Mouse (Mus musculus) neural tube, embryonic 13.5 days (tissue): ENCODE data around the gene Mxd3. TPM values are rescaled to one million over a fixed set of nuclear protein-coding genes. Genes with fewer than 3 reads are reported as not detected.

ENCODE experiments used
- ATAC-seq: fragments of 200-750 bp; cut with Nextera tagmentation; 2 replicates; pipeline ENCODE4 v1.8.0; 2017; ENCODE audit warnings: low read depth, mild to moderate bottlenecking, moderate TSS enrichment, moderate library complexity
- H3K27ac ChIP-seq: fragments of 300-500 bp; sonication (generic); replicated peaks from 2 replicates; pipeline ENCODE4 v1.5.1; 2015; ENCODE audit warnings: moderate library complexity, mild to moderate bottlenecking, inconsistent platforms
- H3K27me3 ChIP-seq: fragments of 300-500 bp; sonication (generic); 2 replicates; pipeline ENCODE4 v1.6.1; 2015; ENCODE audit warnings: mild to moderate bottlenecking, inconsistent platforms
- H3K36me3 ChIP-seq: fragments of 300-500 bp; sonication (generic); 2 replicates; pipeline ENCODE4 v1.6.1; 2015; ENCODE audit warnings: mild to moderate bottlenecking, inconsistent platforms
- H3K4me1 ChIP-seq: fragments of 300-500 bp; sonication (generic); replicated peaks from 2 replicates; pipeline ENCODE4 v1.6.1; 2015; ENCODE audit warnings: inconsistent platforms
- H3K4me2 ChIP-seq: fragments of 300-500 bp; sonication (generic); 2 replicates; pipeline ENCODE4 v1.6.1; 2015; ENCODE audit warnings: inconsistent platforms, mild to moderate bottlenecking, moderate library complexity
- H3K4me3 ChIP-seq: fragments of 300-500 bp; sonication (generic); 2 replicates; pipeline ENCODE4 v1.5.1; 2015; ENCODE audit warnings: mild to moderate bottlenecking, inconsistent platforms
- H3K9ac ChIP-seq: fragments of 300-500 bp; sonication (generic); 2 replicates; pipeline ENCODE4 v1.6.1; 2015; ENCODE audit warnings: moderate library complexity, mild to moderate bottlenecking, inconsistent platforms
- H3K9me3 ChIP-seq: fragments of 300-500 bp; sonication (generic); 2 replicates; pipeline ENCODE4 v1.6.1; 2016; ENCODE audit warnings: inconsistent platforms
- WGBS: fragments of 180-500 bp; shearing (Covaris S2); methylation state at CpG from one replicate; pipeline ENCODE4 v1.1.7; 2015; 5-methylcytosine and 5-hydroxymethylcytosine counted together
- polyA plus RNA-seq: library from polyadenylated mRNA; unstranded; fragments of >200 nt; fragmentation: Nextera tagmentation; extraction: Ambion mirVana; gene quantifications from 2 replicates; pipeline ENCODE4 v1.2.1, GENCODE M21; 2015

Mxd3 gene
- polyA plus RNA-seq, 1 experiment from 2014 or later: 9.7 TPM

- H3K4me2 ChIP-seq: no peak overlapping the region
Observed at GRCm38 (mm10) chr13:55312028-55312630, 17.5 kb downstream of the Mxd3 start.

DNA sequence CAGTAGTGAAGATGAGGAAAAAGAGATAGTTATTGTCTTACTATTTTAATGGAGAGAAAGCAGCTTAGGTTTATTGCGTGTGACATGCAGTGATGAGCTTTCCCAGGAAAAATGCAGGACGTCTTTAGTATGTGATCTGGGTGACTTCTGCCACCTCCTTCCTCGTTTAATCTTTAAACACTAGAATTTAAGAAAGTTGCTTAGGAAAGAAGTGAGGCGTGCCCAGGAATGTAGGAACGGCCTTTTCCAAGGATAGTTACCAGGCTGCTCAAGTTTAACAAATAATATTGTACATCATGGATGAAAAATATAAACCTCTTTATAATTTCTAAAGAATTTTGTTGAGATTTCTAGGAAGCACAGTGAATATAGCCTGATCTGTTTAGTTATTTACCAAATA lies 28.7 kb downstream of the Mxd3 start:
- Histone ChIP-seq H3K9ac (no peak overlapping the region), H3K4me1 (no peaks in the 10 kb centered on the region), H3K36me3 (peaks cover 92% of the 10 kb centered on the region), H3K27ac (no peak overlapping the region), H3K9me3 (no peaks in the 10 kb centered on the region), H3K4me2 (no peak overlapping the region), H3K27me3 (no peaks in the 10 kb centered on the region), H3K4me3 (no peak overlapping the region)
- 92% methylated on average over 5 of the region's 5 CpGs for WGBS
- ATAC-seq: no peak

More at GRCm38 (mm10) chr13:55312028-55312630, 17.5 kb downstream of the Mxd3 start:
- Histone ChIP-seq H3K9me3 (no peaks in the 10 kb centered on the region), H3K4me1 (no peaks in the 10 kb centered on the region), H3K4me3 (no peak overlapping the region), H3K9ac (no peak overlapping the region), H3K27ac (no peak overlapping the region), H3K27me3 (no peaks in the 10 kb centered on the region), H3K36me3 (peaks cover 87% of the 10 kb centered on the region)
- 93% methylated on average over 8 of the region's 8 CpGs for WGBS
- ATAC-seq: no peak

GRCm38 (mm10) chr13:55296760-55297159 lies 32.9 kb downstream of the Mxd3 start:
- Histone ChIP-seq H3K27ac (no peak overlapping the region), H3K9me3 (no peaks in the 10 kb centered on the region), H3K9ac (no peak overlapping the region), H3K4me2 (no peak overlapping the region), H3K27me3 (no peaks in the 10 kb centered on the region), H3K4me3 (no peak overlapping the region), H3K36me3 (peaks cover 92% of the 10 kb centered on the region), H3K4me1 (no peaks in the 10 kb centered on the region)
- 89% methylated on average over 1 of the region's 1 CpGs for WGBS
- no peak for ATAC-seq

- H3K4me1 ChIP-seq: no peaks in the 10 kb centered on the region
- H3K27ac ChIP-seq: no peak overlapping the region
- H3K4me3 ChIP-seq: no peak overlapping the region
- no peaks in the 10 kb centered on the region for H3K27me3 ChIP-seq
- no peaks in the 10 kb centered on the region for H3K9me3 ChIP-seq
- H3K4me2 ChIP-seq: no peak overlapping the region
- peaks cover 74% of the 10 kb centered on the region for H3K36me3 ChIP-seq
- no peak overlapping the region for H3K9ac ChIP-seq
- 91% methylated on average over 3 of the region's 3 CpGs for whole genome bisulfite sequencing
- ATAC-seq: no peak
Observed at GRCm38 (mm10) chr13:55288854-55289253, 40.8 kb downstream of the Mxd3 start.

DNA sequence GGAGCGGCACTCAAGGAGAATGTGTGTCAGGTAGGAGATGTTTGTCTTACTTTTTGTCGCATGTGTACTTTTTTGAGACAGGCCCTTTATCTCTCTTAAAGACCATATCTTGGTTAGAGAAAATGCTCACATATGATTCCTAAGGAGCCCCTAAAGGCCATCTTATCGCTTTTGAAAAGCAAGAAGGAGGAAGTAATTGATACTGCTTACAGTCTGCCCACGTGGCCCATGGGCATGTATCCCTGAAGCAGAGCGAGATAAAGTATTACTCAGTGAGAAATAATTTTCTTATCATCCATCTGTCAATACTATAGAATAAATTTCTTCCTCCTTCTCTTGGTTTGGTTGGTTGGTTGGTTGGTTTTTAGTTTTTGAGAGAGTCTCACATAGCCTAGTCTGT lies 52.0 kb downstream of the Mxd3 start:
- H3K4me2 ChIP-seq: no peak overlapping the region
- ATAC-seq: no peak
- H3K9ac ChIP-seq: no peak overlapping the region
- H3K9me3 ChIP-seq: no peaks in the 10 kb centered on the region
- H3K27ac ChIP-seq: no peak overlapping the region
- H3K4me1 ChIP-seq: no peaks in the 10 kb centered on the region
- H3K36me3 ChIP-seq: peaks cover 59% of the 10 kb centered on the region
- WGBS: 93% methylated on average over 5 of the region's 5 CpGs
- no peaks in the 10 kb centered on the region for H3K27me3 ChIP-seq
- H3K4me3 ChIP-seq: no peak overlapping the region

GRCm38 (mm10) chr13:55277203-55277602 lies 52.4 kb downstream of the Mxd3 start:
- H3K9me3 ChIP-seq: no peaks in the 10 kb centered on the region
- 81% methylated on average over 5 of the region's 5 CpGs for WGBS
- no peak overlapping the region for H3K4me3 ChIP-seq
- no peak overlapping the region for H3K27ac ChIP-seq
- no peak for ATAC-seq
- no peak overlapping the region for H3K4me2 ChIP-seq
- H3K4me1 ChIP-seq: no peaks in the 10 kb centered on the region
- no peak overlapping the region for H3K9ac ChIP-seq
- H3K27me3 ChIP-seq: no peaks in the 10 kb centered on the region
- H3K36me3 ChIP-seq: peaks cover 58% of the 10 kb centered on the region

Other genes starting within 250 kb of the Mxd3 start
- gene Uimc1, start 229.5 kb downstream of the Mxd3 start, polyA plus RNA-seq: 17.1 and 19.8 TPM in 2 replicates
- gene Zfp346, start 224.5 kb downstream of the Mxd3 start, polyA plus RNA-seq: 23.5 and 25.3 TPM in 2 replicates
- gene Gm17617, start 196.3 kb downstream of the Mxd3 start, polyA plus RNA-seq: not detected in 2 replicates
- 1.1 and 1.9 TPM in 2 replicates for gene Fgfr4, start 177.2 kb downstream of the Mxd3 start, polyA plus RNA-seq
- 58.1 and 62.2 TPM in 2 replicates for gene Nsd1, start 120.0 kb downstream of the Mxd3 start, polyA plus RNA-seq
- gene Prelid1, start 9.3 kb downstream of the Mxd3 start, polyA plus RNA-seq: 288 and 299 TPM in 2 replicates
- 89.1 and 97.9 TPM in 2 replicates for gene Rab24, start 7.9 kb downstream of the Mxd3 start, polyA plus RNA-seq
- gene Lman2, start 33.0 kb upstream of the Mxd3 start, polyA plus RNA-seq: 56.6 and 59.4 TPM in 2 replicates
- gene Rgs14, start 39.9 kb upstream of the Mxd3 start, polyA plus RNA-seq: 0.13 and 0.87 TPM in 2 replicates
- not detected in 2 replicates for gene Slc34a1, start 68.4 kb upstream of the Mxd3 start, polyA plus RNA-seq
- gene Pfn3, start 85.4 kb upstream of the Mxd3 start, polyA plus RNA-seq: 0.83 TPM in 1 of 2 replicates, not detected in the other
- 0.25 TPM in 1 of 2 replicates, not detected in the other for gene F12, start 97.0 kb upstream of the Mxd3 start, polyA plus RNA-seq
- 35.7 and 38.5 TPM in 2 replicates for gene Grk6, start 115.2 kb upstream of the Mxd3 start, polyA plus RNA-seq
- gene Prr7, start 134.4 kb upstream of the Mxd3 start, polyA plus RNA-seq: 2.5 and 3.1 TPM in 2 replicates
- 574 and 615 TPM in 2 replicates for gene Dbn1, start 158.3 kb upstream of the Mxd3 start, polyA plus RNA-seq
- 155 and 167 TPM in 2 replicates for gene Pdlim7, start 183.9 kb upstream of the Mxd3 start, polyA plus RNA-seq
- 4.2 and 4.6 TPM in 2 replicates for gene Dok3, start 199.5 kb upstream of the Mxd3 start, polyA plus RNA-seq
- 51.6 and 54.4 TPM in 2 replicates for gene Ddx41, start 206.8 kb upstream of the Mxd3 start, polyA plus RNA-seq
- gene Fam193b, start 241.3 kb upstream of the Mxd3 start, polyA plus RNA-seq: 49.9 and 55.4 TPM in 2 replicates
- gene Tmed9, start 243.9 kb upstream of the Mxd3 start, polyA plus RNA-seq: 99.2 and 106 TPM in 2 replicates